Mouse (Mus musculus): Measurements from ENCODE around the gene Tspan11. TPM values are rescaled to one million over a fixed set of nuclear protein-coding genes. Genes with fewer than 3 reads are reported as not detected.

Gene Tspan11
- total RNA-seq, 4 experiments from 2014 or later: 7.3 to 21.2 (median 12.3) TPM

GRCm38 (mm10) chr6:127942421-127942820 is 55.0 kb downstream of the Tspan11 start:
- peak; percentile 66 for DNase-seq

- DNase-seq: peak; percentile 50
Measured at GRCm38 (mm10) chr6:127945725-127946124, 58.3 kb downstream of the Tspan11 start.

GRCm38 (mm10) chr6:127948656-127949055 is 61.3 kb downstream of the Tspan11 start:
- no peak for DNase-seq

GRCm38 (mm10) chr6:127949885-127950284 is 62.5 kb downstream of the Tspan11 start:
- DNase-seq: no peak

GRCm38 (mm10) chr6:127953071-127953470 is 65.7 kb downstream of the Tspan11 start:
- DNase-seq: no peak

GRCm38 (mm10) chr6:127956172-127956571 is 68.8 kb downstream of the Tspan11 start:
- no peak for DNase-seq

- DNase-seq: no peak
Measured at GRCm38 (mm10) chr6:127960203-127960602, 72.8 kb downstream of the Tspan11 start.

- no peak for DNase-seq
Measured at GRCm38 (mm10) chr6:127965497-127965896, 78.1 kb downstream of the Tspan11 start.

GRCm38 (mm10) chr6:127969709-127970108 is 82.3 kb downstream of the Tspan11 start:
- DNase-seq: no peak

GRCm38 (mm10) chr6:127970120-127970519 is 82.7 kb downstream of the Tspan11 start:
- peak; percentile 46 for DNase-seq

- no peak for DNase-seq
Measured at GRCm38 (mm10) chr6:127970848-127971247, 83.5 kb downstream of the Tspan11 start.

- DNase-seq: no peak
Measured at GRCm38 (mm10) chr6:127971931-127972330, 84.5 kb downstream of the Tspan11 start.

- no peak for DNase-seq
Measured at GRCm38 (mm10) chr6:127973553-127973952, 86.2 kb downstream of the Tspan11 start.

GRCm38 (mm10) chr6:127974000-127974399 is 86.6 kb downstream of the Tspan11 start:
- peak; percentile 37 for DNase-seq

- no peak for DNase-seq
Measured at GRCm38 (mm10) chr6:127976695-127977094, 89.3 kb downstream of the Tspan11 start.

GRCm38 (mm10) chr6:127978941-127979340 is 91.6 kb downstream of the Tspan11 start:
- no peak for DNase-seq

- no peak for DNase-seq
Measured at GRCm38 (mm10) chr6:127979831-127980230, 92.4 kb downstream of the Tspan11 start.

- DNase-seq: no peak
Measured at GRCm38 (mm10) chr6:127980381-127981045, 93.1 kb downstream of the Tspan11 start.

GRCm38 (mm10) chr6:127981176-127981575 is 93.8 kb downstream of the Tspan11 start:
- peak; percentile 71 for DNase-seq

GRCm38 (mm10) chr6:127986357-127986756 is 99.0 kb downstream of the Tspan11 start:
- no peak for DNase-seq

- no peak for DNase-seq
Measured at GRCm38 (mm10) chr6:127987374-127987773, 100.0 kb downstream of the Tspan11 start.

- DNase-seq: no peak
Measured at GRCm38 (mm10) chr6:127988944-127989494, 101.6 kb downstream of the Tspan11 start.

GRCm38 (mm10) chr6:127989624-127990212 is 102.3 kb downstream of the Tspan11 start:
- peak; percentile 21 for DNase-seq
